Comparison of ENCODE assay signal across 23 mouse cellular contexts in the genomic region with DNA sequence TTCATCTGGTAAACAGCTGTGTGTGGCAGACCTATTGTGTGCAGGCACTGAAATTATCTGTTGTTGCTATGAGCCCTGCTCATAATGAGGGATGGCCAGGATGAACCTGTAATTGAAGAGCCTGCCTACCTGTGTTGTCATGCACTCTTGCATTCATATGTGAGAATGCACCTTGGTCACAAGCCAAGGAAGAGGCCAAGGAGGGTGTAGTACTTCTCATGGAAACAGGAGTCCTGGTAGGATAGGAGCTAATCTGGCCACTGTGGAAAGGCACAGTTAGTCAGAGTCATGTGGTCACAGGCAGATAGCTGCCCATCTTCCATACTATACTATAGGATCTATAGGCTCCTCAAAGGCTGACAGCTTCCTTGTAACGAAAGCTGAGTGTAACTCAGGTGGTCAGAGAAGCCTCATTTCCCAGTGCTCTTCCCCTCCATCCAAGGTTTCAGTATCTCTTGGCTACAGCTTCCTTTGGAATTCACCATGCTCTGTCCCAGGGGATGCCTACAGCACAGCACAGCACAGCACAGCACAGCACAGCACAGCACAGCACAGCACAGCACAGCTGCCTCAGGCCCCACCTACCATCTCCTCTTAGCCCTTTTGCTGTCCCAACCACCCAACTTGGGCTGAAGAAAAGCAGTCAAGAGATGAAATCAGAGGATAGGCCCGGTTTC. TPM values are rescaled to one million over a fixed set of nuclear protein-coding genes. Genes with fewer than 3 reads are reported as not detected.
DNase-seq lines count a peak whose midpoint lies in the region; ATAC-seq and TF ChIP-seq lines count a peak whose summit lies in the region.
"Had no signal": no experiment of that assay in that cellular context is flagged by ENCODE, and none has a peak within 500 bp of the region (broad histone marks: within the 10 kb centered on the region; RNA-seq: fewer than 3 reads in every experiment).

No protein-coding gene starts in this region.

- 0 out of 2 replicates have a peak overlapping the region, but pooled peaks have one; percentile 39 for H3K27ac ChIP-seq in heart, embryonic 12.5 days (ENCODE audit: poor library complexity, severe bottlenecking)
- no peak overlapping the region for H3K27ac ChIP-seq in heart, embryonic 11.5 days (ENCODE audit: low read depth, low read length)
- H3K27ac ChIP-seq in liver, postnatal 0 days (ENCODE audit: low read depth) = no peak overlapping the region
- no peak overlapping the region for H3K27ac ChIP-seq in intestine, postnatal 0 days (ENCODE audit: low read depth, low read length)
- H3K27ac ChIP-seq: embryonic facial prominence, embryonic 15.5 days; forebrain, embryonic 10.5 days; heart, embryonic 13.5 days; hindbrain, embryonic 15.5 days had no signal

- TF ChIP-seq CTCF in liver, postnatal 0 days (IDR thresholded peaks at IDR 0.05; ENCODE audit: low read depth) = no peak
- no peak for TF ChIP-seq CTCF in intestine, postnatal 0 days (IDR thresholded peaks at IDR 0.05; ENCODE audit: low read depth)

- no peak overlapping the region for H3K4me2 ChIP-seq in heart, embryonic 12.5 days
- no peak overlapping the region for H3K4me2 ChIP-seq in heart, embryonic 11.5 days
- no peak overlapping the region for H3K4me2 ChIP-seq in liver, postnatal 0 days (ENCODE audit: low read depth, low read length)
- no peak overlapping the region for H3K4me2 ChIP-seq in intestine, postnatal 0 days (replicated peaks; ENCODE audit: low read depth)
- H3K4me2 ChIP-seq: embryonic facial prominence, embryonic 15.5 days; heart, embryonic 13.5 days; hindbrain, embryonic 15.5 days had no signal

- WGBS in heart, embryonic 12.5 days = 81% methylated on average over 2 of the region's 2 CpGs
- WGBS in heart, embryonic 11.5 days (ENCODE audit: insufficient replicate concordance) = 81% methylated on average over 2 of the region's 2 CpGs
- 77% methylated on average over 2 of the region's 2 CpGs for WGBS in liver, postnatal 0 days (ENCODE audit: insufficient replicate concordance)
- 73% methylated on average over 2 of the region's 2 CpGs for WGBS in intestine, postnatal 0 days

- no peaks in the 10 kb centered on the region for H3K36me3 ChIP-seq in heart, embryonic 12.5 days
- no peaks in the 10 kb centered on the region for H3K36me3 ChIP-seq in heart, embryonic 11.5 days (ENCODE audit: control insufficient read depth, insufficient read depth, low read length)
- H3K36me3 ChIP-seq in liver, postnatal 0 days (replicated peaks; ENCODE audit: insufficient read depth, low read length) = no peaks in the 10 kb centered on the region
- H3K36me3 ChIP-seq in intestine, postnatal 0 days (ENCODE audit: control insufficient read depth, insufficient read depth) = no peaks in the 10 kb centered on the region
- H3K36me3 ChIP-seq: embryonic facial prominence, embryonic 15.5 days; heart, embryonic 13.5 days; hindbrain, embryonic 15.5 days had no signal

- no peak overlapping the region for H3K4me3 ChIP-seq in heart, embryonic 12.5 days
- H3K4me3 ChIP-seq in heart, embryonic 11.5 days (ENCODE audit: low read depth, low read length) = no peak overlapping the region
- H3K4me3 ChIP-seq in liver, postnatal 0 days (ENCODE audit: low read depth, low read length) = no peak overlapping the region
- H3K4me3 ChIP-seq in intestine, postnatal 0 days (ENCODE audit: low read depth, low read length) = no peak overlapping the region
- H3K4me3 ChIP-seq: embryonic facial prominence, embryonic 15.5 days; erythroblast, embryonic 14.5 days; forebrain, embryonic 10.5 days; heart, embryonic 13.5 days; hindbrain, embryonic 15.5 days had no signal

- ATAC-seq in heart, embryonic 12.5 days (ENCODE audit: insufficient number of reproducible peaks, low FRiP score) = no peak
- ATAC-seq in heart, embryonic 11.5 days (replicated peaks; ENCODE audit: insufficient number of reproducible peaks, low FRiP score, low TSS enrichment) = no peak
- ATAC-seq in liver, postnatal 0 days = 0 out of 2 replicates have a peak, but pooled peaks have one; percentile 17
- peak; percentile 50 for ATAC-seq in intestine, postnatal 0 days
- ATAC-seq: forebrain, embryonic 14.5 days had no signal

- TF ChIP-seq EP300 in liver, postnatal 0 days (IDR thresholded peaks at IDR 0.05; ENCODE audit: low read depth) = no peak

- no peaks in the 10 kb centered on the region for H3K27me3 ChIP-seq in heart, embryonic 12.5 days (replicated peaks)
- H3K27me3 ChIP-seq in heart, embryonic 11.5 days (ENCODE audit: control insufficient read depth, insufficient read depth, low read length) = no peaks in the 10 kb centered on the region
- H3K27me3 ChIP-seq in liver, postnatal 0 days (ENCODE audit: insufficient read depth, low read length) = no peaks in the 10 kb centered on the region
- no peaks in the 10 kb centered on the region for H3K27me3 ChIP-seq in intestine, postnatal 0 days (replicated peaks; ENCODE audit: control insufficient read depth, insufficient read depth, low read length)
- H3K27me3 ChIP-seq: CH12.LX; embryonic facial prominence, embryonic 15.5 days; heart, embryonic 13.5 days; hindbrain, embryonic 15.5 days had no signal

- H3K4me1 ChIP-seq in heart, embryonic 12.5 days (replicated peaks) = peaks cover 86% of the 10 kb centered on the region
- H3K4me1 ChIP-seq in heart, embryonic 11.5 days (ENCODE audit: control insufficient read depth, insufficient read depth, low read length) = peaks cover 32% of the 10 kb centered on the region
- H3K4me1 ChIP-seq in liver, postnatal 0 days (ENCODE audit: insufficient read depth) = peaks cover 17% of the 10 kb centered on the region
- peaks cover 5% of the 10 kb centered on the region; the same call in 1 of the 2 replicates for H3K4me1 ChIP-seq in intestine, postnatal 0 days (replicated peaks; ENCODE audit: control insufficient read depth, insufficient read depth, low read length)

- DNase-seq in liver, postnatal 0 days = no peak
- DNase-seq in liver (no peak), 3T3-L1 (ENCODE audit: low read depth, low spot score) (peak; percentile 51)
- no peak for DNase-seq in urinary bladder, postnatal 25 days (ENCODE audit: low spot score)
- no peak for DNase-seq in thymus, postnatal 4 days
- DNase-seq: adrenal gland, adult 8-10 months; adrenal gland, postnatal 36 days; cerebellum, adult 2 months; cerebellum, postnatal 14 days; embryo, embryonic 11 days; gastrocnemius, postnatal 36 days; heart, adult 18-20 months; heart, postnatal 36 days had no signal

- no peak overlapping the region for H3K9ac ChIP-seq in heart, embryonic 12.5 days
- H3K9ac ChIP-seq in heart, embryonic 11.5 days (ENCODE audit: low read depth, low read length) = no peak overlapping the region
- no peak overlapping the region for H3K9ac ChIP-seq in liver, postnatal 0 days (replicated peaks)
- no peak overlapping the region for H3K9ac ChIP-seq in intestine, postnatal 0 days (ENCODE audit: low read depth, low read length)
- H3K9ac ChIP-seq: embryonic facial prominence, embryonic 15.5 days; heart, embryonic 13.5 days; hindbrain, embryonic 15.5 days had no signal

- H3K9me3 ChIP-seq in heart, embryonic 12.5 days (replicated peaks) = no peaks in the 10 kb centered on the region
- no peaks in the 10 kb centered on the region for H3K9me3 ChIP-seq in heart, embryonic 11.5 days (replicated peaks; ENCODE audit: control insufficient read depth, low read length)
- no peaks in the 10 kb centered on the region for H3K9me3 ChIP-seq in liver, postnatal 0 days (ENCODE audit: low read length)
- H3K9me3 ChIP-seq in intestine, postnatal 0 days (ENCODE audit: control insufficient read depth) = no peaks in the 10 kb centered on the region
- H3K9me3 ChIP-seq: embryonic facial prominence, embryonic 15.5 days; forebrain, embryonic 10.5 days; heart, embryonic 13.5 days; hindbrain, embryonic 15.5 days had no signal

RNA-seq across cellular contexts. Expression of a gene that starts 15.9 kb away (rescaled TPM):
- 22.2 and 29.9 TPM in 2 replicates for polyA plus RNA-seq in heart, embryonic 12.5 days (2016; fragmentation: Nextera tagmentation; extraction: Ambion mirVana)
- polyA plus RNA-seq in heart, embryonic 11.5 days (2014; fragmentation: Nextera tagmentation; extraction: Ambion mirVana) = 20.5 and 24.4 TPM in 2 replicates
- 3.8 and 4.4 TPM in 2 replicates for polyA plus RNA-seq in liver, postnatal 0 days (2015; fragmentation: Nextera tagmentation; extraction: Ambion mirVana)
- polyA plus RNA-seq in intestine, postnatal 0 days (2015; fragmentation: Nextera tagmentation; extraction: Ambion mirVana) = 10.1 and 10.6 TPM in 2 replicates

Comparison
In these comparisons a context has a peak if more than half of its experiments do, and no peak if none do; other contexts are left out.
1. ATAC-seq: peak in liver, postnatal 0 days (single experiment) and intestine, postnatal 0 days (single experiment); none in heart, embryonic 12.5 days (single experiment) and heart, embryonic 11.5 days (single experiment).